Mouse (Mus musculus) left cerebral cortex, adult 2 months (tissue): ENCODE measurements around the gene C1s2. TPM values are rescaled to one million over a fixed set of nuclear protein-coding genes. Genes with fewer than 3 reads are reported as not detected.
"Not testable (repeated sequence)": the region's sequence is repeated elsewhere in the genome, so short reads cannot be mapped to it uniquely, and the experiment has no call there.

Experiments used
- DNase-seq, 2 experiments: peaks; one replicate each; pipeline ENCODE4 v3.0.0; 2021 to 2022; ENCODE audit warnings: low spot score in 2 of 2, mixed read lengths in 1 of 2; ENCODE audit errors: extremely low spot score in 1 of 2
- H3K27ac ChIP-seq: fragments of 200-600 bp; 2 replicates; pipeline ENCODE4 v1.8.1; 2022
- H3K4me3 ChIP-seq: fragments of 200-600 bp; 2 replicates; pipeline ENCODE4 v1.8.1; 2022
- CTCF ChIP-seq: fragments of 200-600 bp; IDR thresholded peaks from 2 replicates; pipeline ENCODE4 v1.8.1; 2022; ENCODE audit warnings: antibody characterized with exemption, mild to moderate bottlenecking, moderate library complexity
- intact Hi-C: fragments of 180-260 bp; cut with DNase I; formaldehyde crosslinking; loops from one replicate; pipeline ENCODE4 v1.15.1; 2025
- total RNA-seq, 2 experiments: library from RNA; stranded (reverse); gene quantifications; 2 replicates each; pipeline ENCODE4 v1.2.3; 2021

The C1s2 gene
- total RNA-seq, 2 experiments from 2014 or later: 0.23 to 0.36 TPM

DNA sequence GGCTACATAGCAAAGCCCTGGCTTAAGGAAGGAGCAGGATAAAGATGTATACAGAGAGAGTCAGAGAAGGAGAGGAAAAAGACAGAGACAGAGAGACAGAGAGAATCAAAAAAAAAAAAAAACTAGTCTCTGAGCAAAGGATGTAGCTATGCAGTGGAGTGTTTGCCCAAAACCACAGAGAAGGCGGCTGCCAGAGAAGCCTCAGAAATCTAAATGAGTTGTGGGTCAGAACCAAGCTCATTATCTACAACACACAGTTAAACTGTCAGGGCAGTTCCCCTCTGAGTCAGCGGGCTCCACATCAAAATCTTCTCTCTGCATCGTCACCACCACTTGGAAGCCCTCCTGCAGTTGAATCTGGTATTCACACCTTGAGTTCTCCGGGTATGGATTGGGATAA, 5.1 kb downstream of the C1s2 start:
- Histone ChIP-seq H3K4me3 (no peak overlapping the region), H3K27ac (no peak overlapping the region)
- no peak for TF ChIP-seq CTCF
- DNase-seq: no peak
- intact Hi-C loops: no loop called here

DNA sequence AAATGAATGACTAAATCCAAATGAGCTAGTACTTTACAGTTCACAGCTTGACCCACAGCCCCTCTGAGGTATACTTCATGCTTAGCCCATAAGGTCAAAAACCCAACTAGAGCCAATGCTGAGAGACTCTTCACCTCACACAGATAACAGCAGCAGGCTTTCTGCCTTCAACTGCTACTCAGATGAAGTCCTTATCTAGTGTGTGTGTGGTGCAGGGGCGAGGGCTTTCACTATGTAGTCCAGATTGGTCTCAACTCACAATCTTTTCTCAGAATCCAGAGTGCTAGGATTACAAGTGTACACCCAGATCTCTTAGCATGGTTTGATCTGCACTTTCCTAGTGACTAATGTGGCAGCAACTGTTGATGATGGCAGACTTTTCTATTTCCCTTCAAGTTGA, 9.7 kb downstream of the C1s2 start:
- H3K27ac ChIP-seq, DNase-seq, intact Hi-C loops, H3K4me3 ChIP-seq: not testable (repeated sequence)

DNA sequence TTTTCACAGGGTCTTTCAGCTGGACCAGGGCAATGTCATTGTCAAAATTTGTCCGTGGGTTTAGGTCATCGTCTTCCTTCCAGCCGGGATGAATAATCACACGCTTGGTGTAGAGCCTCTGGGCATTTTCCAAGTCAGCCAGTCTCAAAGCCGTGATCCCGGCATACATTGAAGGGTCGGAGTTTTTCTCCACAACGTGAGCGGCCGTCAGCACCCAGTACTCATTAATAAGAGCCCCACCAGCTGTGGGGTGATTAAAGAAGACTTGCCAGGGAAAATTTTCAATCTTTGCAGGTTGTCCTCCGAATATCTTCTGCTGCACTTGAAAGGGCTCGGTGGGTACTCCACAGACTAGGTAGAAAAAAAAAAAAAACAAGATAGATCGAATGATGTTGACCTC, 10.3 kb downstream of the C1s2 start:
- Histone ChIP-seq H3K4me3 (no peak overlapping the region), H3K27ac (no peak overlapping the region)
- DNase-seq: no peak
- no peak for TF ChIP-seq CTCF
- intact Hi-C loops: no loop called here

DNA sequence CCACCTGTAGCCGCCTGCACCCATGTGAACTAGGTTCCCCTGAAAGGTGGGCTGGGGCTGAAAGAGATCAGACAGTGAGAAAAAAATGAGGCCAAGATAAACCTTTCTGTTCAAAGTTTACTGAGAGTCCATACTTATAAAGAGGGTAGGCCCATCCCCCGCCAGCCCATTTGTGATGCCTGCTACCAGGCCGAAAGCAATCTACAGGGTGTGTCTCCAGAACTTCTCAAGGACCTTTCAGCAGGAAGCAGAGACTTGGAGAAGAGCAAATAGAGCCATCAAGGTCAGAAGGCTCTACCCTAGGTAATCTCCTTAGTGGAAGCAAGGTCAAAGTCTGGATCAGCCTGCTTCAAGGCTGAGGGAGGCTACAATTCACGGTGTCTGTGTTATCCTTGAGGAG, 33.9 kb downstream of the C1s2 start:
- intact Hi-C loops: loop anchor here (2.0 kb wide), 1 partner anchor 55 kb away; no protein-coding TSS in a partner anchor
- H3K27ac ChIP-seq: no peak overlapping the region
- no peak overlapping the region for H3K4me3 ChIP-seq
- TF ChIP-seq CTCF: no peak
- no peak for DNase-seq

DNA sequence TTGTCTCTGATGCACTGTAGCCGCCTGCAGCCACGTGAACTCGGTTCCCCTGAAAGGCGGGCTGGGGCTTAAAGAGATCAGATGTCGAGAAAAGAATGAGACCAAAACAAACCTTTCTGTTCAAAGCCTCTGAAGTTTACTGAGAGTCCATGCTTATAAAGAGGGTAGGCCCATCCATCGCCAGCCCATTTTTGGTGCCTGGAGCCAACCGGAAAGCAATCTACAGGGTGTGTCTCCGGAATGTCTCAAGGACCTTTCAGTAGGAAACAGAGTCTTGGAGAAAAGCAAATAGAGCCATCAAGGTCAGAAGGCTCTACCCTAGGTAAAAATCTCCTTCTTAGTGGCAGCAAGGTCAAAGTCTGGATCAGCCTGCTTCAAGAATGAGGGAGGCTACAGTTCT, 42.8 kb downstream of the C1s2 start:
- no peak overlapping the region for H3K4me3 ChIP-seq
- DNase-seq: no peak
- intact Hi-C loops: no loop called here
- H3K27ac ChIP-seq: no peak overlapping the region
- no peak for TF ChIP-seq CTCF

DNA sequence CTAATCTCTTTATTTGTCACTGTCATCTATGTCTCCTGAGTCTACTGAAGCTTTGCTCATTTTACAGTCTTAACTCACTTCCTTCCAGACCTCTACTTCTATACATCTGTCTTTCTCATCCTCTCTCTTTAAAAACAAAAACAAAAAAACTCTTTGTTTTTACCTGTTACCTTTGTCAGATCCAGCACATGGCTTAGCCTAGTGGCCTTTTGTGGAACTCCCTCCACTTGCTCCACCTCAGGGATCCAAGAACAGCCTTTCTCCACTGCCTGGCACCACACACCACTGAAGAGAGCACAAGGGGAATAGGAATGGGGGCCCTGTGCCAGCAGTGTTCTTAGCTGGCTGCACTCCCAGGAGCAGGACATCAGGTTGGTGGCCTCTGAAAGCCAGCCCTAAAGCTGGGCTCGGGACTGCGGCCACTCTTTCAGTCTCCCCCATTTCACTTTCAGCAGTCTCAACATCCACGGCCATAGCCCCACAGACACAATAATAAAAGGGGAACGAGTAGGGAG, 43.6 kb downstream of the C1s2 start:
- intact Hi-C loops: no loop called here
- TF ChIP-seq CTCF: peak; percentile 4; the same call in 1 of the 2 replicates
- Histone ChIP-seq H3K4me3 (no peak overlapping the region), H3K27ac (no peak overlapping the region)
- peak in 1 of 2 experiments; percentile 8 for DNase-seq

DNA sequence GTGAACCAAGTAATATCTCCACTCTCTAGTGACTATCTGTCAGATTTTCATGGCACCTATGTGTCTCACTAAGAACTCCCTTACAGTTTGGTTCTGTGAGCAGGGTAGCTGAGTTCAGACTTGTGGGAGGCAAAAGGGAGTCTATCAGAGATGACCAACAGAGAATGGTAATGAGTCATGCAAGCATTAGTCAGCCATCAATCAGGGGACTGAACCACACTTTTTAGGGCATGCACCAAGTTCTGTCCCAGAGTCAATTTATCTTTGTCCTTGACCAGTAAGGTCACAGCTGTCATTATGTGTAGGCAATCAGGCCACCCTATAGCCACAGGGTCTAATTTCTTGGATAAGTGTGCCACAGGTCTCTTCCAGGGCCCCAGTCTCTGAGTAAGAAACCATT, 47.1 kb downstream of the C1s2 start:
- intact Hi-C loops: no loop called here
- DNase-seq: no peak
- Histone ChIP-seq H3K4me3 (no peak overlapping the region), H3K27ac (no peak overlapping the region)
- no peak for TF ChIP-seq CTCF

DNA sequence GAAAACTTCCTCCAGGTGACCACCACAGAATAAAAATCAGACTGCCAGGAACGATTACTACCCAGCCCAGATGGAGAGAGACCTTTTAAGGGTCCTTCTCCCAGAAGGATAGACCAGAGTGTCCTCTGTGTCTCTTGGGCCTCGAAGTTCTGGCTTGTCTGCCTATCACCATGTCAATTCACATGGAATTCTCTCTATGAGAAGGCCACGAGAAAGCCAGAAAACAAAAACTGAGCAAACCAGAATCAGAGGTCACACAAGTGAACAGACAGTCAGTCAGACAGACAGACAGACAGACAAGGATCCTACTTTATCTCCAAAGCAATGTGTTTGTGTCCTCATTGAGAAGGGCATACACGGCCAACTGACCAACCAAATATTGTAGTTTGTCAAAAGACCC, 49.6 kb downstream of the C1s2 start:
- intact Hi-C loops: no loop called here

DNA sequence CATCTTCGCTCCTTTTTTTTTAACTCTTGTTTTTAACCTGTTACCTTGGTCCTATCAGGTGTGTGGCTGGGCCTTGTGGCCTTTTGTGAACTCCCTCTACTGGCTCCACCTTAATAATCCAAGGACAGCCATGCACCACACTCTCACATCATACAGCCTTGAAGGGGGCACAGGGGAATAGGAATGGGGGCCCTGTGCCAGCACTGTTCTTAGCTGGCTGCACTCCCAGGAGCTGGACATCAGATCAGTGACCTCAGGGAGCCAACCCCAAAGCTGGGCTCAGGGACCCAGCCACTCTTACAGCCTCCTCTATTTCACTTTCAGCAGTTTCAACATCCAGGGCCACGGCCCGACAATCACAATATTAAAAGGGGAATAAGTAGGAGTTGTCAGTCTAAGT, 50.1 kb downstream of the C1s2 start:
- Histone ChIP-seq H3K4me3 (no peak overlapping the region), H3K27ac (no peak overlapping the region)
- intact Hi-C loops: no loop called here
- no peak for DNase-seq
- TF ChIP-seq CTCF: no peak

More for the DNA sequence above, 49.6 kb downstream of the C1s2 start:
- H3K4me3 ChIP-seq: no peak overlapping the region
- no peak for TF ChIP-seq CTCF
- no peak overlapping the region for H3K27ac ChIP-seq
- no peak for DNase-seq

DNA sequence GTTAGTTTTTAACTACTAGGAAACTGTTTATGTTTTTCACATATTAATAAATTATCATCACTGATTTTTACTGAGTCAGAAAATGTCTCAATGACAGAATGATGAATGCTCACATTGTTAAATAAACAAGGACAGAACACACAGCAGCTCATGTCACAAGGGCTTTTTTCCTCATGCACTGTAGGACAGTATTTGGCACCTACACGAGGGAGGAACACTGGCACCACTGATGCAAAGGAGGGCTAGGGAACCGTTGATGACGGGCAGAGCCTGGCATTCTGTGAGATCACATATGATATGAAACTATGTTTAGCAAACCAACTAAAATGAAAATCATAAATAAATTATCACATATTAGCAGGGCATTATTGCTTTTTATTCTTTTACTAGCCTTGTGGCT, 51.0 kb downstream of the C1s2 start:
- Histone ChIP-seq H3K4me3 (no peak overlapping the region), H3K27ac (no peak overlapping the region)
- no peak for DNase-seq
- no peak for TF ChIP-seq CTCF
- intact Hi-C loops: no loop called here

DNA sequence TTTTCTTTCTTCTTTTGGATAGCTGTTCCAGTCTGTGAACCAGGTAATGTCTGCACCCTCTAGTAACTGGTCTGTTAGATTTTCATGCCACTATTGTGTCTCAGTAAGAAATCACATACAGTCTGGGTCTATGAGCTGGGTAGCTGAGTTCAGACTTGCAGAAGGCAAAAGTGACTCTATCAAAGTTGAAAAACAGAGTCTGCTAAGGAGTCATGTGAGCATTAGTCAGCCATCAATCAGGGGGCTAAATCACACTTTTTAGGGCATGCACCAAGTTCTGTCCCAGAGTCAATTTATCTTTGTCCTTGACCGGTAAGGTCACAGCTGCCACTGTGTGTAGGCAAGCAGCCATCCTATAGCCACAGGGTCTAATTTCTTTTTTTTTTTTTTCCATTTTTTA, 53.7 kb downstream of the C1s2 start:
- intact Hi-C loops: no loop called here
- no peak for TF ChIP-seq CTCF

DNA sequence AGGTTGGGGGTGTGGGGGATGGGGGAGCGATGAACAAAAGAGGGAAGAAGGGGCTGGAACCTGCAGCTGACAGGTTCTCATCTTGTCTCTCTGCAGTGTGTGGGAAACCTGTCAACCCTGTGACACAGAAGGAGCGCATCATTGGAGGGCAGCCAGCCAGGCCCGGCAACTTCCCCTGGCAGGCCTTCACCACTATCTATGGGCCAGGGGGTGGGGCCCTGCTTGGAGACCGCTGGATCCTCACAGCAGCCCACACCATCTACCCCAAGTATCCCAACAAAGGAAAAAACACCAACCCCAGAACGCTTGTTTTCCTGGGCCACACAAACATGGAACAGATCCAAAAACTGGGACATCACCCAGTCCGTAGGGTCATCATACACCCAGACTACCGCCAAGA, 55.7 kb downstream of the C1s2 start:
- DNase-seq, intact Hi-C loops: not testable (repeated sequence)

More for the DNA sequence above, 53.7 kb downstream of the C1s2 start:
- DNase-seq: no peak
- no peak overlapping the region for H3K27ac ChIP-seq
- no peak overlapping the region for H3K4me3 ChIP-seq

DNA sequence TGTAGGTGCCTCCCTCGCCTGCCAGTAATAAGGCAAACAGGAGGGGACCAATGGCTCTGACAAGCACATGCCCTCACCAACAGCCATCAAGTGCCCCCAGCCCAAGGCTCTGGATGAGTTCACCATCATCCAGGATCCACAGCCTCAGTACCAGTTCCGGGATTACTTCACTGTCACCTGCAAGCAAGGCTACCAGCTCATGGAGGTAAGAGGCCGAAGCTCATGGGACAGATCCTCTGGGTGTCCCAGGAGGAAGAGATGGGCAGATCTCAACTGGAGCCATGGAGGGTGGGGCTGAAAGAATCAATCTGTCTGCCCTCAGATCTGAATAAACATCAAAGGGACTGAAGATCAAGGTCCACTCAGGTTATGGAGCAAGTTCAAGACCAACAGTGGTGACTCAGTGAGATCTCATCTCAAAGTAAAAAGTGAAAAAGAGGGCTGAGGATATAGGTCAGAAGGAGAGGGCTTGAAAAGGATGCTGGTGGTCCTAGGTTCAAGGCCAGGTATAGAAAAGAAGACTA, 60.7 kb downstream of the C1s2 start:
- DNase-seq, H3K4me3 ChIP-seq, H3K27ac ChIP-seq, intact Hi-C loops: not testable (repeated sequence)

More for the DNA sequence above, 55.7 kb downstream of the C1s2 start:
- not testable (repeated sequence) for H3K4me3 ChIP-seq, H3K27ac ChIP-seq

Other genes with a start within 250 kb of the C1s2 start
- 10 to 100 TPM; 65.7 to 65.9 TPM for gene Pex5, start 221.0 kb downstream of the C1s2 start, total RNA-seq
- gene Clstn3, start 171.3 kb downstream of the C1s2 start, total RNA-seq: 100 to 1,000 TPM; 393 to 399 TPM
- gene C1rl, start 143.0 kb downstream of the C1s2 start, total RNA-seq: under 1 TPM; 0.25 to 0.37 TPM
- 1 to 10 TPM; 1.5 to 1.8 TPM for gene C1ra, start 123.7 kb downstream of the C1s2 start, total RNA-seq
- gene C1s1, start 93.7 kb downstream of the C1s2 start, total RNA-seq: 1 to 10 TPM; 1.2 to 1.5 TPM
- gene C1rb, start 65.8 kb downstream of the C1s2 start, total RNA-seq: under 1 TPM; 0.14 to 0.20 TPM
- gene Lpcat3, start 26.9 kb upstream of the C1s2 start, total RNA-seq: 10 to 100 TPM; 20.5 to 21.5 TPM
- 10 to 100 TPM; 47.4 to 50.9 TPM for gene Emg1, start 76.1 kb upstream of the C1s2 start, total RNA-seq
- 100 to 1,000 TPM; 115 to 120 TPM for gene Phb2, start 76.3 kb upstream of the C1s2 start, total RNA-seq
- gene Ptpn6, start 102.6 kb upstream of the C1s2 start, total RNA-seq: 1 to 10 TPM; 3.3 to 4.0 TPM
- 100 to 1,000 TPM; 298 to 309 TPM for gene Grcc10, start 105.3 kb upstream of the C1s2 start, total RNA-seq
- not detected for gene Gm45234, start 119.9 kb upstream of the C1s2 start, total RNA-seq
- 100 to 1,000 TPM; 170 to 181 TPM for gene Atn1, start 120.4 kb upstream of the C1s2 start, total RNA-seq
- gene Eno2, start 133.6 kb upstream of the C1s2 start, total RNA-seq: 1,000 to 10,000 TPM; 1,064 to 1,067 TPM
- gene Lrrc23, start 143.6 kb upstream of the C1s2 start, total RNA-seq: 1 to 10 TPM; 1.6 to 1.9 TPM
- gene Spsb2, start 172.6 kb upstream of the C1s2 start, total RNA-seq: 1 to 10 TPM; 4.4 to 5.4 TPM
- gene Tpi1, start 178.2 kb upstream of the C1s2 start, total RNA-seq: 100 to 1,000 TPM; 734 to 769 TPM
- 100 to 1,000 TPM; 184 to 190 TPM for gene Usp5, start 193.4 kb upstream of the C1s2 start, total RNA-seq
- gene Cdca3, start 193.5 kb upstream of the C1s2 start, total RNA-seq: under 1 TPM; 0.63 to 0.66 TPM
- gene Gnb3, start 204.2 kb upstream of the C1s2 start, total RNA-seq: not detected
- gene P3h3, start 221.7 kb upstream of the C1s2 start, total RNA-seq: 10 to 100 TPM; 29.1 to 33.1 TPM
- 100 to 1,000 TPM; 231 to 248 TPM for gene Gpr162, start 227.9 kb upstream of the C1s2 start, total RNA-seq